Mouse (Mus musculus) MEL (cell line): ENCODE measurements at regions not wholly inside any gene's neighbourhood (a gene's known extent, or its start where the extent isn't known, plus 50 kb on each side); places are given as distances from the start of the nearest gene placed in this dataset.

Experiments
- DNase-seq: peaks from one replicate; pipeline ENCODE4 v3.0.0; 2011; ENCODE audit warnings: low read depth, low spot score
- H3K27ac ChIP-seq: 2 replicates; pipeline ENCODE4 v1.5.1; 2012; ENCODE audit warnings: low read depth, mild to moderate bottlenecking, control low read depth, low read length, moderate library complexity; ENCODE audit not compliant: control insufficient read depth
- H3K27me3 ChIP-seq, 2 experiments: fragments of 150-350 bp in 1 of 2; sonication (generic) in 1 of 2; 2 replicates each; pipeline ENCODE4 v1.6.1; 2012; ENCODE audit warnings: low read length in 2 of 2, mild to moderate bottlenecking in 2 of 2, improper control_type of control experiment in 1 of 2, moderate library complexity in 1 of 2; ENCODE audit not compliant: insufficient read depth in 2 of 2, control insufficient read depth in 1 of 2
- H3K36me3 ChIP-seq, 2 experiments: 2 replicates each; pipeline ENCODE4 v1.6.1; 2012 to 2014; ENCODE audit warnings: low read length in 2 of 2, improper control_type of control experiment in 1 of 2, inconsistent platforms in 1 of 2, mild to moderate bottlenecking in 1 of 2; ENCODE audit not compliant: insufficient read depth in 2 of 2, control insufficient read depth in 1 of 2
- H3K4me1 ChIP-seq, 2 experiments: fragments of 150-350 bp in 1 of 2; sonication (generic) in 1 of 2; 2 replicates each; pipeline ENCODE4 v1.6.1; 2012; ENCODE audit warnings: low read length in 2 of 2, improper control_type of control experiment in 1 of 2, mild to moderate bottlenecking in 1 of 2; ENCODE audit not compliant: insufficient read depth in 2 of 2, control insufficient read depth in 1 of 2
- H3K4me3 ChIP-seq, 2 experiments: fragments of 150-350 bp in 1 of 2; sonication (generic) in 1 of 2; 2 replicates each; pipeline ENCODE4 v1.5.1; 2012; ENCODE audit warnings: low read depth in 2 of 2, low read length in 2 of 2, mild to moderate bottlenecking in 2 of 2, moderate library complexity in 2 of 2, control low read depth in 1 of 2, improper control_type of control experiment in 1 of 2; ENCODE audit not compliant: control insufficient read depth in 1 of 2, insufficient read depth in 1 of 2
- H3K79me2 ChIP-seq: 2 replicates; pipeline ENCODE4 v1.6.1; 2012; ENCODE audit warnings: mild to moderate bottlenecking, low read length, moderate library complexity; ENCODE audit not compliant: control insufficient read depth, poor library complexity, insufficient read depth
- H3K9ac ChIP-seq: 2 replicates; pipeline ENCODE4 v1.6.1; 2012; ENCODE audit warnings: low read depth, mild to moderate bottlenecking, control low read depth, low read length, moderate library complexity; ENCODE audit not compliant: control insufficient read depth, poor library complexity, severe bottlenecking
- H3K9me3 ChIP-seq: fragments of 150-350 bp; sonication (generic); replicated peaks from 2 replicates; pipeline ENCODE4 v1.6.1; 2012; ENCODE audit warnings: mild to moderate bottlenecking, low read length, improper control_type of control experiment, moderate library complexity; ENCODE audit not compliant: insufficient read depth
- BHLHE40 ChIP-seq: IDR thresholded peaks from 2 replicates; pipeline ENCODE4 v1.6.1; 2012; ENCODE audit warnings: low read depth, mild to moderate bottlenecking, inconsistent platforms, low read length, improper control_type of control experiment, borderline replicate concordance
- CTCF ChIP-seq, 3 experiments: IDR thresholded peaks in 2 of 3; conservative IDR thresholded peaks in 1 of 3; 2 replicates each; pipeline ENCODE4 v1.5.1; 2011 to 2012; ENCODE audit warnings: low read length in 3 of 3, low read depth in 2 of 3, mild to moderate bottlenecking in 2 of 3, improper control_type of control experiment in 1 of 3, inconsistent platforms in 1 of 3, mixed read lengths in 1 of 3, moderate library complexity in 1 of 3; ENCODE audit not compliant: control insufficient read depth in 1 of 3, insufficient read depth in 1 of 3, poor library complexity in 1 of 3, severe bottlenecking in 1 of 3
- GATA1 ChIP-seq: IDR thresholded peaks from 2 replicates; pipeline ENCODE4 v1.6.1; 2011; ENCODE audit warnings: low read depth, low read length, improper control_type of control experiment
- KAT2A ChIP-seq: conservative IDR thresholded peaks from 2 replicates; pipeline ENCODE4 v1.6.1; 2012; ENCODE audit warnings: low read depth, low read length, improper control_type of control experiment, inconsistent platforms
- MAX ChIP-seq: IDR thresholded peaks from 2 replicates; pipeline ENCODE4 v1.6.1; 2011; ENCODE audit warnings: low read length, improper control_type of control experiment
- MAZ ChIP-seq: IDR thresholded peaks from 2 replicates; pipeline ENCODE4 v1.6.1; 2012; ENCODE audit warnings: low read depth, mild to moderate bottlenecking, inconsistent platforms, low read length, improper control_type of control experiment
- MYB ChIP-seq: IDR thresholded peaks from 2 replicates; pipeline ENCODE4 v1.6.1; 2011; ENCODE audit warnings: mild to moderate bottlenecking, low read depth, low read length, improper control_type of control experiment
- NELFE ChIP-seq: IDR thresholded peaks from 2 replicates; pipeline ENCODE4 v1.6.1; 2011; ENCODE audit warnings: low read depth, low read length, improper control_type of control experiment
- POLR2A ChIP-seq, 2 experiments: IDR thresholded peaks; 2 replicates each; pipeline ENCODE4 v1.6.1; 2011 to 2012; ENCODE audit warnings: low read length in 2 of 2, mild to moderate bottlenecking in 2 of 2, control low read depth in 1 of 2, improper control_type of control experiment in 1 of 2, low read depth in 1 of 2, moderate library complexity in 1 of 2; ENCODE audit not compliant: control insufficient read depth in 1 of 2, insufficient read depth in 1 of 2, poor library complexity in 1 of 2
- RAD21 ChIP-seq: IDR thresholded peaks from 2 replicates; pipeline ENCODE4 v1.6.1; 2011; ENCODE audit warnings: mild to moderate bottlenecking, low read depth, low read length, improper control_type of control experiment
- SMC3 ChIP-seq: IDR thresholded peaks from 2 replicates; pipeline ENCODE4 v1.6.1; 2011; ENCODE audit warnings: low read depth, low read length, improper control_type of control experiment
- TBP ChIP-seq: IDR thresholded peaks from 2 replicates; pipeline ENCODE4 v1.8.0; 2011; ENCODE audit warnings: low read depth, low read length, improper control_type of control experiment
- UBTF ChIP-seq: IDR thresholded peaks from 2 replicates; pipeline ENCODE4 v1.6.1; 2012; ENCODE audit warnings: low read depth, mild to moderate bottlenecking, inconsistent platforms, low read length, improper control_type of control experiment, moderate library complexity, borderline replicate concordance; ENCODE audit not compliant: insufficient read depth
- USF1 ChIP-seq: IDR thresholded peaks from 2 replicates; pipeline ENCODE4 v1.6.1; 2014; ENCODE audit warnings: low read depth, mild to moderate bottlenecking, inconsistent platforms, low read length, improper control_type of control experiment, moderate library complexity
- ZC3H11A ChIP-seq: IDR thresholded peaks from 2 replicates; pipeline ENCODE4 v1.6.1; 2012; ENCODE audit warnings: low read depth, mild to moderate bottlenecking, inconsistent platforms, low read length, improper control_type of control experiment
- ZMIZ1 ChIP-seq: IDR thresholded peaks from 2 replicates; pipeline ENCODE4 v1.6.1; 2012; ENCODE audit warnings: low read depth, mild to moderate bottlenecking, inconsistent platforms, low read length, improper control_type of control experiment, moderate library complexity

GRCm38 (mm10) chr17:4610481-4610880, 383.7 kb upstream of the Arid1b start:
- Histone ChIP-seq H3K9me3 (no peaks in the 10 kb centered on the region), H3K9ac (no peak overlapping the region), H3K4me1 (no peaks in the 10 kb centered on the region), H3K36me3 (no peaks in the 10 kb centered on the region), H3K79me2 (no peaks in the 10 kb centered on the region), H3K4me3 (no peak overlapping the region), H3K27me3 (no peaks in the 10 kb centered on the region; a peak in 1 of 4 replicates), H3K27ac (no peak overlapping the region)
- no peak for TF ChIP-seq BHLHE40
- TF ChIP-seq MAX, result no peak
- no peak for TF ChIP-seq SMC3
- no peak for TF ChIP-seq ZMIZ1
- TF ChIP-seq NELFE, result no peak
- no peak for TF ChIP-seq UBTF
- no peak for DNase-seq

- Histone ChIP-seq H3K27me3 (no peaks in the 10 kb centered on the region; a peak in 1 of 4 replicates), H3K9me3 (no peaks in the 10 kb centered on the region), H3K4me1 (no peaks in the 10 kb centered on the region), H3K27ac (no peak overlapping the region), H3K9ac (no peak overlapping the region), H3K36me3 (no peaks in the 10 kb centered on the region), H3K79me2 (no peaks in the 10 kb centered on the region), H3K4me3 (no peak overlapping the region)
- peak; percentile 17 for DNase-seq
- no peak for TF ChIP-seq MAZ
- peak; percentile 61 for TF ChIP-seq RAD21
- TF ChIP-seq ZC3H11A, result peak; percentile 50
- TF ChIP-seq KAT2A, result no peak
- TF ChIP-seq GATA1, result no peak
- peak; percentile 38 to 57 (median 56); a peak in 5 of 6 replicates for TF ChIP-seq CTCF (IDR thresholded peaks at IDR 0.05 in 2 of 3, conservative IDR thresholded peaks at IDR 0.05 in 1 of 3; ENCODE audit: control insufficient read depth in 1 of 3, insufficient read depth in 1 of 3, low read depth in 2 of 3, low read length in 3 of 3, poor library complexity in 1 of 3, severe bottlenecking in 1 of 3)
- no peak for TF ChIP-seq USF1
- TF ChIP-seq POLR2A (IDR thresholded peaks at IDR 0.05; ENCODE audit: control insufficient read depth in 1 of 2, insufficient read depth in 1 of 2, low read depth in 1 of 2, low read length in 2 of 2, poor library complexity in 1 of 2), result no peak
- TF ChIP-seq SMC3, result peak; percentile 63
- TF ChIP-seq TBP, result no peak
- TF ChIP-seq MYB, result no peak
- TF ChIP-seq, all 39 proteins: peak for 4
Observed at GRCm38 (mm10) chr17:4610993-4611392, 383.1 kb upstream of the Arid1b start.

- H3K36me3 ChIP-seq, result no peaks in the 10 kb centered on the region
- TF ChIP-seq RAD21, result no peak
- TF ChIP-seq KAT2A, result no peak
- TF ChIP-seq POLR2A (IDR thresholded peaks at IDR 0.05; ENCODE audit: control insufficient read depth in 1 of 2, insufficient read depth in 1 of 2, low read depth in 1 of 2, low read length in 2 of 2, poor library complexity in 1 of 2), result no peak
- no peak for TF ChIP-seq ZMIZ1
- TF ChIP-seq MAZ, result no peak
- H3K79me2 ChIP-seq, result no peaks in the 10 kb centered on the region
- H3K9ac ChIP-seq, result no peak overlapping the region
- DNase-seq, result no peak
- no peaks in the 10 kb centered on the region for H3K9me3 ChIP-seq
- H3K27me3 ChIP-seq, result peaks cover 0 to 1% of the 10 kb centered on the region in 2 experiments; a peak in 1 of 4 replicates
- no peak overlapping the region for H3K4me3 ChIP-seq
- no peaks in the 10 kb centered on the region for H3K4me1 ChIP-seq
- no peak overlapping the region for H3K27ac ChIP-seq
Observed at GRCm38 (mm10) chr17:4611711-4612110, 382.4 kb upstream of the Arid1b start.
